Mouse (Mus musculus) thymus, postnatal 10 days (tissue): ENCODE measurements around the gene Golph3l.
"Not testable (repeated sequence)": the region's sequence is repeated elsewhere in the genome, so short reads cannot be mapped to it uniquely, and the experiment has no call there.

Experiments
- DNase-seq, 2 experiments: peaks; one replicate each; pipeline ENCODE4 v3.0.0; 2021; ENCODE audit warnings: low spot score in 2 of 2

Gene Golph3l

GRCm38 (mm10) chr3:95624628-95625503, 36.1 kb downstream of the Golph3l start, which contains the start of gene Ensa:
TSS of gene Ensa (plus strand) at chr3:95624993.
- DNase-seq, result peak; percentile 93 to 98

GRCm38 (mm10) chr3:95627763-95628162, 39.0 kb downstream of the Golph3l start:
- DNase-seq, result no peak

- DNase-seq, result no peak
These were observed 41.0 kb downstream of the Golph3l start for GRCm38 (mm10) chr3:95629755-95630154.

- DNase-seq, result no peak
These were observed 42.1 kb downstream of the Golph3l start for GRCm38 (mm10) chr3:95630856-95631255.

- DNase-seq, result no peak
These were observed 42.6 kb downstream of the Golph3l start for GRCm38 (mm10) chr3:95631304-95631703.

- DNase-seq, result peak in 1 of 2 experiments; percentile 14
These were observed 44.2 kb downstream of the Golph3l start for GRCm38 (mm10) chr3:95632648-95633588.

GRCm38 (mm10) chr3:95635636-95636035, 46.9 kb downstream of the Golph3l start:
- no peak for DNase-seq

GRCm38 (mm10) chr3:95636072-95636471, 47.3 kb downstream of the Golph3l start:
- DNase-seq, result no peak

GRCm38 (mm10) chr3:95639694-95640093, 51.0 kb downstream of the Golph3l start:
- no peak for DNase-seq

- DNase-seq, result no peak
These were observed 54.4 kb downstream of the Golph3l start for GRCm38 (mm10) chr3:95643097-95643496.

- DNase-seq, result peak in 1 of 2 experiments; percentile 37
These were observed 56.8 kb downstream of the Golph3l start for GRCm38 (mm10) chr3:95645313-95646235.

GRCm38 (mm10) chr3:95648016-95648415, 59.3 kb downstream of the Golph3l start:
- no peak for DNase-seq

- DNase-seq, result no peak
These were observed 61.7 kb downstream of the Golph3l start for GRCm38 (mm10) chr3:95650276-95651032.

GRCm38 (mm10) chr3:95651033-95651373, 62.3 kb downstream of the Golph3l start:
- DNase-seq, result no peak

- DNase-seq, result no peak
These were observed 62.9 kb downstream of the Golph3l start for GRCm38 (mm10) chr3:95651391-95652203.

- no peak for DNase-seq
These were observed 63.6 kb downstream of the Golph3l start for GRCm38 (mm10) chr3:95652204-95652811.

- DNase-seq, result no peak
These were observed 64.1 kb downstream of the Golph3l start for GRCm38 (mm10) chr3:95652871-95653270.

GRCm38 (mm10) chr3:95653473-95654034, 64.8 kb downstream of the Golph3l start:
- no peak for DNase-seq

- not testable (repeated sequence) for DNase-seq
These were observed 65.6 kb downstream of the Golph3l start for GRCm38 (mm10) chr3:95654371-95654770.
